Mouse (Mus musculus): Measurements from ENCODE around the gene Atp8b2. TPM values are rescaled to one million over a fixed set of nuclear protein-coding genes. Genes with fewer than 3 reads are reported as not detected.
A peak's percentile ranks its signal among the peaks of the same experiment; 100 is the strongest.

Gene Atp8b2
- total RNA-seq, 1 experiment from 2014 or later, result 52.4 TPM

DNA sequence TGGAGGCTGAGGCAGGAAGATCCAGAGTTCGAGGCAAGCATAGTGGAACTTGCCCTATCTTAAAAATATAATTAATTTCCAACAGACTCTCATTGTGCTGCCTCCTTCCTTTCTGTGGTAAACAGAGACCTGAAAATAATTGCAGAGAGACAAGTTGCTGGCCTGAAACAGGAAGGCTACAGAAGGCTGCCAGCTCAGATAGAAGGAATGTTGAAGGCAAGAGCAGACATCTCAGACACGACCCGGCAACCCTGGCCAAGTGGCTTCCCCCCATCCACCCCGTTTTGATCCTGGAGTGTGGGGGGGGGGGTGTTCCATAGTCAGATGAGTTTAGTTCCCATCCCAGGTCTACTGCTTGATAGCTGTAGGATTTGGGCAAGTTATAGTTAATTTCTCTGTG, 48.6 kb downstream of the Atp8b2 start:
- ATAC-seq (replicated peaks in 1 of 2; ENCODE audit: insufficient read depth in 1 of 2, low FRiP score in 2 of 2, low TSS enrichment in 1 of 2, low read depth in 1 of 2, poor library complexity in 2 of 2, severe bottlenecking in 2 of 2), result no peak

DNA sequence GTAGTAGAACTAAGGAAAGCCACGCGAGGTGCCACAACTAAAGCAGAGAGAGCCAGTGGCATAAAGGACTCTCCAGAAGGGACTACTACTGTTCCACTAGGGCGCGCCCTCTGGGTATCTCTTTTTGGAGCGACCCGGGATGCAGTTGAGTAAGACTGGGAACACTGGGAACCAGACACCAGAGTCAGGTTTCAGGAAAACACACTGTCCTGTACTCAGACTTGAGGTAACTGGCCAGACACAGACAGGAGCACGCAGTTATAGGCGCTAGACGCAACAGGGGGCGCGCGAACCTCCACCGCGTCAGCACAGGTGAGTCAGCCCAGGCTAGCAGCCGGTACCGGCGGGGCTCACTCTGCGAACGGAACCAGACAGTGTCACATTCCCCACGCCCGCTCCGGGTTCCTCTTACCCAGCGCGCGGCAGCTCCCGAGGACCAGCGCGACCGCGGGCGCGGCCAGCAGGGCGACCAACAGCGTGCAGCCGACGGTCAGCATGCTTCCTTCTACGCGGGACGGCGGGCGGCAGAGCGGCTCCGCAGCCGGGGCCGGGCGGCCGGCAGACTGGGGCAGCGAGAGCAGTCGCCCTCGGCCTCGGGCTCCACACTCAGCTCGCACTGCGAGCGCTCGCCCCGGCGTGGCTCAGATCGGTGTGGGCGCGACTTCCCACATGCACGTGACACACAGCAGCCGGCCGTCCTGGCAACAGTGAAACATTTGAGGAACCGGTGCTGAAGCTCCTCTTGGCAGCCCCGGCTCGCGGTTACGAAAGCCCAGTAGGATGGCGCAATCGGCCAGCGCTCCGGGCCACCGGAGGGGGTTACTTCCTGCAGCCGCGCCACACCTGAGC, 50.5 kb downstream of the Atp8b2 start, which contains the start of gene Il6ra:
Gene Il6ra (minus strand): TSS at position 654 of the 849 bp plus-strand sequence.
- peak; percentile 74 to 84 for ATAC-seq (replicated peaks in 1 of 2; ENCODE audit: insufficient read depth in 1 of 2, low FRiP score in 2 of 2, low TSS enrichment in 1 of 2, low read depth in 1 of 2, poor library complexity in 2 of 2, severe bottlenecking in 2 of 2)

DNA sequence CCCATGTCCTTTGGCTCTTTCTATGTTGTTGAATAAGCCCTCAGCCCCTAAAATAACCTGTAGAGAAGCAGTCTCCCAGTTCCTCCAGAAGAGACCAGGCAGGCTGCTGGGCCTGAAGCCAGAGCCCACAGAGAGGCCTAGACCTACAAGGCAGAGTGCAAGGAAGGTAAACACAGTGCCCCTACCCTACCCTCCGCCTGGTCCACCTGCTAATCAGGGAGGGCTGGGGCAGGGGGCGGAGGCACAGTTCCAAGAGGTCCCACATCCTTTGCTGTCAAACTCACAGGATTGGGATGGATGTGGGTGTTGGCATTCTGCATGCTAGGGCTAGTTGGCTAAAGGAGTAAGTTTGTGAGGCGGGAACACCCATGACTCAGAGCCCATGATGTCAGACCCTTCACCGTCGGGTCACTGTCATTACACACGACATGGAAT, 51.2 kb downstream of the Atp8b2 start:
- ATAC-seq (replicated peaks in 1 of 2; ENCODE audit: insufficient read depth in 1 of 2, low FRiP score in 2 of 2, low TSS enrichment in 1 of 2, low read depth in 1 of 2, poor library complexity in 2 of 2, severe bottlenecking in 2 of 2), result 0 out of 4 replicates have a peak, but pooled peaks of 1 of the 2 experiments have one; percentile 8

DNA sequence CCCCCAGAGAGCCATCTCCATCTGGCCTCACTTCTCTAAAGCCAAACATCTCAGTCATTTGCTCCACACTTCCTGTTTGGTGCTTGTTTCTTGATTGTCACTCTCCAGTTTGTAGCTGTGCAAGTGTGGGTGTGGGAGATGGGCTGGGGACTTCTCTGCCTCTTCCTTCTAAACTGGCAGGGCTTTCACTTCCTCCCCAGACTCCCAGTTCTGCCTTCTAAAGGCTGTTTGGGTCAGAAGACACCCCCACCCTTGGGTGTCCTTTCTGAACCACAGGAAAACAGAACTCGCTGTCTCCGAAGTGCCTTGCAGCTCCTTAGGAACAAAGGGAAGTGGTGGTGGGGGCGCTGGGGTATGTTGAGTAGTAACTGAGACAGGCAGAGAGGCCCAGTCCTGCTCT, 52.1 kb downstream of the Atp8b2 start:
- peak; percentile 59 to 61 for ATAC-seq (replicated peaks in 1 of 2; ENCODE audit: insufficient read depth in 1 of 2, low FRiP score in 2 of 2, low TSS enrichment in 1 of 2, low read depth in 1 of 2, poor library complexity in 2 of 2, severe bottlenecking in 2 of 2)

DNA sequence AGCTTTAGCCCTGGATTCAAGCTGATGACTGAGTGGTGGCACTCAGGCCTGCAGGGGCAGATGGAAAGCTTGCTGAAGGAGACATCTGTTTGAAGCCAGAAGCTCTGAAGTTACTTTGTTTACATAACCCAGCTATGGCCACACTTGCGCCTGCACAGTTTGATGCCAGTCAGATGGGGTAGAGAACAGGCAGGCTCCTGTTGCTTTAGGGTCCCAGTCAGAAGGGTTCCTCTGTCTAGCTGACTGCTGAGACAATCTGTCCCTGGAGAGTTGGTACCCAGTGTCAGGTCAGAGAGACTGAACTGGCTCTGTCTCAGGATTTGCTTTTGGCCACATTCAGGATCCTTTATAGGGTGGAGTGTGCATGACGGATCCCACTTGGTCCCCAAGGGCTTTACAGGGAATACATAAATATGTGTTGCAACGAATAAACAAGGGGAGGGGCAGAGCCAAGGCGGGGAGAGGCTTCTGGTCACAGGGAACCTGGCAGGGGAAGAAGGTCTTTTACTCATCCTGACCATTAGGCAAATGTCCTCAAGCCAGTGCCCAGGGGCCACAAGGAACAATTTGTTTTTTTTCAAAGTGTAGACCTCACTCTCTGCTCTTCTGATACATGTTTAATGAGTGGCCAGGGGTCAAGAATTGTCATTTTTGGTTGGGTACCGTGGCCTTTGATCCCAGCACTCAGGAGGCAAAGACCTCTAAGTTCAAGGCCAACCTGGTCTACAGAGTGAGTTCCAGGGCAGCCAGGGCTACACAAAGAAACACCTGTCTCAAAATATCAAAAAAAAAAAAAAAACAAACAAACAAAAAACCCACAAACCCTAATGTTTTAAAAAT, 53.4 kb downstream of the Atp8b2 start:
- ATAC-seq (replicated peaks in 1 of 2; ENCODE audit: insufficient read depth in 1 of 2, low FRiP score in 2 of 2, low TSS enrichment in 1 of 2, low read depth in 1 of 2, poor library complexity in 2 of 2, severe bottlenecking in 2 of 2), result no peak

DNA sequence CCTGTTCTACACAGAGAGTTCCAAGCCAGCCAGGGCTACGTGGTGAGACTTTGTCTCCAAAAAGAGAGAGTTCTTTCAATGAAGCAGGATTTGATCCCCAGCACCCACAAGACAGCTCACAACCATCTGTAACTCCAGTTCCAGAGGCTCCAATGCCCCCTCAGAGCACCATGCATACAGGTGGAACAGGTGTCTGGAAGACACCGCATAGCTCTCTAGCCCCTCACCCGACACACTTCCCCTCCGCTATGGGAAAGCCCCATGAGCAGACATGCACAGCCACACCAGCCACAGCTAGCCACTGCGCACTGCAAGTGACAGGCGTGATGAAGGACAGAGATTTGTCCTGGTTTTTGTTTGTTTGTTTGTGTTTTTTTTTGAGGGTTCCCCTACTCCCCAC, 54.5 kb downstream of the Atp8b2 start:
- no peak for ATAC-seq (replicated peaks in 1 of 2; ENCODE audit: insufficient read depth in 1 of 2, low FRiP score in 2 of 2, low TSS enrichment in 1 of 2, low read depth in 1 of 2, poor library complexity in 2 of 2, severe bottlenecking in 2 of 2)

DNA sequence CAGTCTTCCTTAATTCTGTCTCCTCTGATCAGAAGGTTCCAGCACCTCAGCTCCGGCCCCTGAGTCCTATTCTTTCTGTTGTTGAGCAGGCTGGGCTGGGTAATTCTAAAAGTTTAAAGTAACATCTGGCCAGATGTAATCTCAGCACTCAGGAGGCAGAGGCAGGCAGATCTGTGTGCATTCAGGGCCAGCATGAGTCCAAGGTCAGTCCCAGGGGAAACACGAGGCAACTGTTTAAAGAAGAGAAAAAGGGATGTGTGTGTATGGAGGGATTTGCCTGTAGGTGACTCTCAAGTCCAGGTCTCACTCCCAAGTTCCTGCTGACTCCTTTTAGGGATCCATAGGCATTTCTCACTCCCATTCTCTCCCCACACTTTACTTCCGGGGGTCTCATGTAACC, 55.5 kb downstream of the Atp8b2 start:
- no peak for ATAC-seq (replicated peaks in 1 of 2; ENCODE audit: insufficient read depth in 1 of 2, low FRiP score in 2 of 2, low TSS enrichment in 1 of 2, low read depth in 1 of 2, poor library complexity in 2 of 2, severe bottlenecking in 2 of 2)

DNA sequence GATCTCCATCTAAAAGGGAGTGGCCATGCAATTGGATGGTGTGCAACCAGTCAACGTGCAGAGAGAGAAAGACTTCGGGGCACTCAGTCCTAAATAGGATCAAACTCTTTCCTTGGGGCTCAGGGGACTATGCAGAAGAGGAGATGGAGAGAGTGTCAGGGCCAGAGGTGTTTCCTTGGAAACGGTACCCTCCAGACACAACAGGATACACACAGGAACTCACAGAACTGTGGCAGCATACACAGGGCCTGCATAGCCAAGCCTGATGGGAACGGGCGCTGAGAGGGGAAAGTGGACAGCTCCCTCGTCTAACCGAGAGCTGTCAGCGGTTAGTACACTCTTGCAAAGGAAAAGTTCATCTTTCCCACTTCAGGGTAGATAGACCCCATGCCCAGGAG, 63.8 kb downstream of the Atp8b2 start:
- ATAC-seq (replicated peaks in 1 of 2; ENCODE audit: insufficient read depth in 1 of 2, low FRiP score in 2 of 2, low TSS enrichment in 1 of 2, low read depth in 1 of 2, poor library complexity in 2 of 2, severe bottlenecking in 2 of 2), result no peak

DNA sequence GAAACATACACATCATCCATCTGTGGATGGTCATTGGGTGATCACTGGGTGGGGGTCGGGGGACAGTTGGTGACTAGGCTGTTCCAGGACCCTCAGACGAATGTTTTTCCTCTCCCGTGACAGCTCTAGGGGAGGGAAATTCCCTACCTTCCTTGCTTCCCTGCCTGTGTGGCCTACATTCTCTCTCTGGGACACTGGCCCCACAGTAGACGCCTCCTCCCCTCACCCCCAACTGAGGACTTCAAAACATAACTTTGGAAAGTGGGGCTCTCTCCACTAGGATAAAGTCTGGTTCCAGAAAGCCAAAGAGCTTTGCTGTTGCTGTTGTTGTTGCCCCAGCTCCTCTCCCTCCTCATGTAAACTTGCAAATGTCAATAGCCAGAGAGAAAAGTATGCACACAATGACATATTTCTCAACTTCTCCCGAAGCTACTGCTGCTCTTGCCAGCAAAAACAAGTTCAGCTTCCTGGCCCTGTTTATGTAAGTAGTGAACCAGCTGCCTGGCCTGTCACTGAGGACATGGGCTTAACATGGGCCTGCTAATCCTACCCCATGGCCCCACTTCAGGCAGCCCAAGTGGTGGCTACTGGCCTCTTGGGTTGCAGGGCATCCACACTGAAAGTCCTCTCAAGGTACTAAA, 64.3 kb downstream of the Atp8b2 start:
- no peak for ATAC-seq (replicated peaks in 1 of 2; ENCODE audit: insufficient read depth in 1 of 2, low FRiP score in 2 of 2, low TSS enrichment in 1 of 2, low read depth in 1 of 2, poor library complexity in 2 of 2, severe bottlenecking in 2 of 2)

DNA sequence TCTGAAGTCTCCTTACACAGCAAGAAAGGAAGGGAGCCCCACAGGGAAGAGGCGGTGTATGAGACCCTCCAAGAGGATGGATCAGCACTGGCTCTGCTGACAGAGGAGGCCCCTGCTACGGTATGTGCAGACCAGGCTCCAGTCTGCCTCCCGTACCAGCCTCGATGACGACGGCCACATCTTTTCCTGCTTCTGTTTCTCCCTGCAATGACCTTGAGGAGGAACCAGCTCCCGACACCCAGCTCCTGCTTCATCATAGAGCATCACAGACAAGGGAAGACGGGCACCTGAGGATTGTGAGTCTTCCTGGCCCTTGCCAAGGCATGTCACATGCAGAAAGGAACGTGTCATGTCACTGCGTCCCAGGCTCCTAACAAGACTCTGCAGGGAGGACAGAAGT, 65.3 kb downstream of the Atp8b2 start:
- ATAC-seq (replicated peaks in 1 of 2; ENCODE audit: insufficient read depth in 1 of 2, low FRiP score in 2 of 2, low TSS enrichment in 1 of 2, low read depth in 1 of 2, poor library complexity in 2 of 2, severe bottlenecking in 2 of 2), result no peak

DNA sequence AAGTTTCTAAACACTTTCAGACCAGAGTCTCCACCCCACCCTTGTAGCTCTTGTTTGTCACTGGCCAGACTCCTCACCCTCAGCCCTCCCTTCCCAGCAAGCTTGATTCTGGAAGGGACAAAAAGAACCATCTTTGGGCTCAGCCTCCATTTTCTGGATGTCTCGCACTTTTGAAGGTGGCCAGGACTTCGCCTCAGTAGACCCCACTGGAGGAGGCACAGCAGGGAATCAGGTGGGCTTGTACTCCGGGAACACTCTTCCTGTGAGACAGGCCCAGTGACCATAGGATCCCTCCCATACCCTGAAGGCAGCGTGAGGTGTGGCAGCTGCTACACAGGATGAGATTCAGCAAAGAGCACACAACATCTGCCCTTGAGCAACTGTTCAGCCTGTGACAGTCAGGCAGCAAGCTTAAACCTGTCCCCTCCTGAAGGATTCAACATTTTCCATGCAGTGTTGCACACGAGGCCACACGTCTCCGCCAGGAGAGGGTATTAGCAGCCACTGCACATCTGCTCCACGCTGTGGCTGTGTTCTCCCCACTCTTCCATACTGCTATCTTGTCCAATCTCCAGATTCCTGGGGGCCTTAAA, 66.0 kb downstream of the Atp8b2 start:
- no peak for ATAC-seq (replicated peaks in 1 of 2; ENCODE audit: insufficient read depth in 1 of 2, low FRiP score in 2 of 2, low TSS enrichment in 1 of 2, low read depth in 1 of 2, poor library complexity in 2 of 2, severe bottlenecking in 2 of 2)

DNA sequence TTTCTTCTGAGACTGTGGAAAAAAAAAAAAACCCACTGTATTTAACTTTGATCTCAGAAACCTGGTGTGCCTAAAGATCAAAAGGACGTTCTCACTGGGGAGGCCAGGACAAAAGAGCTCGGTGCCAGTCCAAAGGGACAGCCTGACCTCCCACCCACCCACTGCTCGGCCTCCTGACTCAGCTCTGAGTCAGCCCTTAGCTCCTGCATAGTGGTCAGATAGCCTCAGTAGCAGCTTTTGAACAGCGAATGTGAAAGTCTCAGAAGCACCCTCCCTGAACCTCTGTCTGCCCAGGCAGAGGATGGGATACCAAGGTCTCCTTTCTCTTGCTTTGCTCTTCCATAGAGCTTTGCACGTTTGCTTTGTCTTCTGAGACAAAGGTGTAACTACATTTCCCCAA, 66.7 kb downstream of the Atp8b2 start:
- ATAC-seq (replicated peaks in 1 of 2; ENCODE audit: insufficient read depth in 1 of 2, low FRiP score in 2 of 2, low TSS enrichment in 1 of 2, low read depth in 1 of 2, poor library complexity in 2 of 2, severe bottlenecking in 2 of 2), result no peak

DNA sequence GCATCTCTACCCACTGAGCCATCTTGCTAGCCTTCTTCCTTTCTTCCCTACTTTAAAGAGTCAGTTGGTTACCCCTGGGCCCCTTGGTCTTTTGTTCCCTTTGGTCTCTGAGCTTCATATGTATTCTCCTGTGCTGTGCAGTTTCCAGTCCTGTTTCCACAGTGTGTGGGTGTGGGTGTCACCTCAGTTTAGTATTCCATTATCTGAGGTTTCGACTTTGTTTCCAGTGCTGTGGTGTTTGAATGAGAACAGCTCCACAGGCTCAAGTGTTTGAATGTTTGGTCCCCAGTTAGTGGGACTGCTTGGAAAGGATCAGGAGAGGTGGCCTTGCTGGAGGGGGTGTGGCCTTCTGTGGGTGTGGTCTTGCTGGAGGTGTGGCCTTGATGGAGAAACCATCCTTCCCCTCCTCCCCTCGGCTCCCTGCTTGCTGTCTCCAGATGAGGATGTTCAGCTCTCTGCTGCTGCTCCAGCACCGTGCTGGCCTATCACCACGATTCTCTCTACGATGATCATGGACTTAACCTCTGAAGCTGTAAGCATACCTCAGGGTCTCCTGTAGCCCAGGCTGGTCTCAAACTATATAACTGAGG, 70.7 kb downstream of the Atp8b2 start:
- no peak; a peak in 1 of 4 replicates for ATAC-seq (replicated peaks in 1 of 2; ENCODE audit: insufficient read depth in 1 of 2, low FRiP score in 2 of 2, low TSS enrichment in 1 of 2, low read depth in 1 of 2, poor library complexity in 2 of 2, severe bottlenecking in 2 of 2)

DNA sequence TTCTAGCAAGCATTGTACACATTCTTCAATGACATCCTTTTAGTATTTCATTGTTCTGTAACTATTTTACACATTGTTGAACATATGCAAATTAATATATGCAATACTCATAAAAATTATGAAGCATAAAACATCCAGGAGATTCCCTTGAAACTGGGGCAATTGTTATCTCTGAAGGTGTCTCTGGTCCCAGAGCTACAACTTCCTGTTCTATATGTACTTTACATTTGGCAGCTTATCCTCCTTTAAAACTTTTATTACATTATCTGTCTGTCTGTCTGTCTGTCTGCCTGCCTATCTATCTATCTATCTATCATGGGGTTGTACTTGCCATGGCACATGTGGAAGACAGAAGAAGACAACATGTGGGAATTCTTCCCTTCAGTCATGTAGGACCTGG, 71.6 kb downstream of the Atp8b2 start:
- no peak for ATAC-seq (replicated peaks in 1 of 2; ENCODE audit: insufficient read depth in 1 of 2, low FRiP score in 2 of 2, low TSS enrichment in 1 of 2, low read depth in 1 of 2, poor library complexity in 2 of 2, severe bottlenecking in 2 of 2)

DNA sequence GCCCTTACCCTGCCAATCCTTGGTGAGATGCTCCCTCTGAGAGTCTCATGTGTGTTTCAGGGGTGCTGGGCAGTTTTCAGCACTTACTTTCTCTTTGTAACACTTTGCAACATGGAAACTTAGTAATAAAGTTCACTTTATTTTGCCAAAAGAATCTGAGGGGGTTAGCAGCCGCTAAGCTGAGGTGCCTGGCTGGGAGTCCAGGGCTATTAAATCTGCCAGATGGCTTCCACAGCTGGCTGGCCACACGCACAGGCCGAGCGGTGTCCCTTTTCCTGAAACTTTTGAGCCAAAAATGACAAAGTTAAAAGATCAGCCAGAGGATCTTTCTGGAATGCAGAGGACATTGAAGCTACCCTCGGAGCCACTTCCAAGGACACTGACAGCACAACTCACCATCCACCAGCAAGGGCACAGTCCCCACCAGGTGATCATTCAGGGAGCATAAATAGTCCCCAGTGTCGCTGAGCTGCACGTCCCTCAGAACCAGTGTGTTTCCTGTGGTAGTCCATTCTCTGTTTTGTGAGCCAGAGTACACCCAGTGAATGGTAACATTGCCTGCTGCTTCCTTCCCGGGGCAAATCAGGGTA, 73.4 kb downstream of the Atp8b2 start:
- ATAC-seq (replicated peaks in 1 of 2; ENCODE audit: insufficient read depth in 1 of 2, low FRiP score in 2 of 2, low TSS enrichment in 1 of 2, low read depth in 1 of 2, poor library complexity in 2 of 2, severe bottlenecking in 2 of 2), result no peak

All from hematopoietic stem cell, adult 5-6 weeks (primary cell).